Mouse (Mus musculus) frontal cortex, postnatal 25 days (tissue): ENCODE data around the gene Arid2.
A peak's percentile ranks its signal among the peaks of the same experiment; 100 is the strongest.
"Not testable (repeated sequence)": the region's sequence is repeated elsewhere in the genome, so short reads cannot be mapped to it uniquely, and the experiment has no call there.

Source experiments
- DNase-seq, 2 experiments: peaks; one replicate each; pipeline ENCODE4 v3.0.0; 2022; ENCODE audit warnings: low spot score in 2 of 2

The Arid2 gene

GRCm38 (mm10) chr15:96408717-96409121 lies 121.4 kb downstream of the Arid2 start:
- DNase-seq, result peak in 1 of 2 experiments; percentile 7

- DNase-seq, result no peak
Measured at GRCm38 (mm10) chr15:96418161-96418560, 130.8 kb downstream of the Arid2 start.

GRCm38 (mm10) chr15:96419920-96420319 lies 132.6 kb downstream of the Arid2 start:
- no peak for DNase-seq

- no peak for DNase-seq
Measured at GRCm38 (mm10) chr15:96434202-96434601, 146.9 kb downstream of the Arid2 start.

- not testable (repeated sequence) for DNase-seq
Measured at GRCm38 (mm10) chr15:96441480-96441879, 154.2 kb downstream of the Arid2 start.

- DNase-seq, result no peak
Measured at GRCm38 (mm10) chr15:96446785-96447184, 159.5 kb downstream of the Arid2 start.

GRCm38 (mm10) chr15:96448656-96449299 lies 161.5 kb downstream of the Arid2 start:
- no peak for DNase-seq

DNA sequence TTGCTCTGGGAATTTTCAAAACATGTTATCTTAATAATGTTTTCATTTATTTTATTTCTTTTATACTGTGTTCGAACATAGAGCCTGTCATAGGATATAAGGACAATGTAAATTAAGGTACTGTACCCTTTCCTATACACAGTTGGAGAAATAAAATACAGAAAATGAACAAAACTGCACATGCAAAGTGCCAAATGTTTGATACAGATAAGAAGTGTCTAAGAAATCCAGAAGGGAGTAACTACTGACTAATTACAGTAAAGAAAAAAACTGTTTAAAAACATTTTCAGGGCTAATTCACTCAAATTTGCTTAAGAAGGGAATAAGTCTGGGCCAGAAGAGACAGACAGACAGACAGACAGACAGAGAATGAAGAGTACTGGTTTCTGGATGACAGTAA lies 166.0 kb downstream of the Arid2 start:
- DNase-seq, result no peak
